28 mouse cellular contexts compared by ENCODE assay signal in the genomic region with DNA sequence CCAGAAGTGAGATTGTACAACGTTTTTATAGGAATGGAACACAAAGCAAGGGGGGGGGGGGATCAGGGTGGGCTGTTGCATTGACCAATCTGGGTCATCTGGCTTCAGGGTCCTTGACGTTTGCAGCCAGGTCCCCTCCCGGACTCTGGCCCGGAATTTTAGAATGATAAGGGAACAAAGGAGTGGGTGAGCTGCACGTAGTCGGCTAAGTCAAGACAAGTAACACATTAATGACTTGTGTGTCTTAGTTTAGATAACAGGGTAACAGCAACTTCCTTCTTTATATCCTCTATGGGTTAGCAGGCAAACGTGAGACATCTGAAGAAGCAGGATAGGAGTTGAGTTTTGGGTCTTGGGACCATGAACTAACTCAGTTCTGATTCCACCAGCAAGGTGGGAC. TPM values are rescaled to one million over a fixed set of nuclear protein-coding genes. Genes with fewer than 3 reads are reported as not detected.
DNase-seq lines count a peak whose midpoint lies in the region; ATAC-seq and TF ChIP-seq lines count a peak whose summit lies in the region.
"Had no signal": no experiment of that assay in that cellular context is flagged by ENCODE, and none has a peak within 500 bp of the region (broad histone marks: within the 10 kb centered on the region; RNA-seq: fewer than 3 reads in every experiment).

No protein-coding gene starts in this region.

- WGBS in stomach, embryonic 16.5 days: 46% methylated on average over 7 of the region's 7 CpGs
- 35% methylated on average over 7 of the region's 7 CpGs for WGBS in stomach, postnatal 0 days
- WGBS in intestine, embryonic 15.5 days: 48% methylated on average over 7 of the region's 7 CpGs
- WGBS in intestine, postnatal 0 days: 36% methylated on average over 7 of the region's 7 CpGs
- whole genome bisulfite sequencing in heart, embryonic 11.5 days (ENCODE audit: insufficient replicate concordance): 41% methylated on average over 7 of the region's 7 CpGs
- WGBS in hindbrain, embryonic 16.5 days: 77% methylated on average over 7 of the region's 7 CpGs

- no peak overlapping the region for H3K9ac ChIP-seq in stomach, embryonic 16.5 days (ENCODE audit: low read length)
- no peak overlapping the region for H3K9ac ChIP-seq in stomach, postnatal 0 days (ENCODE audit: low read length)
- H3K9ac ChIP-seq in intestine, embryonic 15.5 days: no peak overlapping the region
- H3K9ac ChIP-seq in intestine, postnatal 0 days (ENCODE audit: low read depth, low read length): no peak overlapping the region
- H3K9ac ChIP-seq in heart, embryonic 11.5 days (ENCODE audit: low read depth, low read length): no peak overlapping the region
- H3K9ac ChIP-seq in hindbrain, embryonic 16.5 days (ENCODE audit: low read depth, low read length): no peak overlapping the region
- H3K9ac ChIP-seq: embryonic facial prominence, embryonic 13.5 days; embryonic facial prominence, embryonic 15.5 days; forebrain, embryonic 12.5 days had no signal

- H3K27me3 ChIP-seq in stomach, embryonic 16.5 days (ENCODE audit: control insufficient read depth, insufficient read depth, low read length): no peaks in the 10 kb centered on the region
- no peaks in the 10 kb centered on the region for H3K27me3 ChIP-seq in stomach, postnatal 0 days (ENCODE audit: control insufficient read depth, insufficient read depth, low read length)
- H3K27me3 ChIP-seq in intestine, embryonic 15.5 days (replicated peaks): no peaks in the 10 kb centered on the region
- no peaks in the 10 kb centered on the region for H3K27me3 ChIP-seq in intestine, postnatal 0 days (replicated peaks; ENCODE audit: control insufficient read depth, insufficient read depth, low read length)
- H3K27me3 ChIP-seq in heart, embryonic 11.5 days (ENCODE audit: control insufficient read depth, insufficient read depth, low read length): 0 out of 2 replicates have a peak, but pooled peaks cover 5% of the 10 kb centered on the region
- H3K27me3 ChIP-seq in hindbrain, embryonic 16.5 days (replicated peaks; ENCODE audit: control insufficient read depth, insufficient read depth, low read length): no peaks in the 10 kb centered on the region
- H3K27me3 ChIP-seq: embryonic facial prominence, embryonic 13.5 days; embryonic facial prominence, embryonic 15.5 days; forebrain, embryonic 12.5 days had no signal

- H3K27ac ChIP-seq in stomach, embryonic 16.5 days (ENCODE audit: low read length): peak overlapping the region; percentile 26; the same call in 1 of the 2 replicates
- H3K27ac ChIP-seq in stomach, postnatal 0 days (replicated peaks): no peak overlapping the region
- H3K27ac ChIP-seq in intestine, embryonic 15.5 days: peak overlapping the region; percentile 59; the same call in 1 of the 2 replicates
- H3K27ac ChIP-seq in intestine, postnatal 0 days (ENCODE audit: low read depth, low read length): no peak overlapping the region
- H3K27ac ChIP-seq in heart, embryonic 11.5 days (ENCODE audit: low read depth, low read length): no peak overlapping the region
- no peak overlapping the region for H3K27ac ChIP-seq in hindbrain, embryonic 16.5 days (ENCODE audit: low read depth, low read length)
- H3K27ac ChIP-seq: embryonic facial prominence, embryonic 13.5 days; embryonic facial prominence, embryonic 15.5 days; forebrain, embryonic 10.5 days; forebrain, embryonic 12.5 days had no signal

- ATAC-seq in stomach, embryonic 16.5 days (ENCODE audit: insufficient read depth, low FRiP score): peak; percentile 26; the same call in 1 of the 2 replicates
- ATAC-seq in stomach, postnatal 0 days (ENCODE audit: low FRiP score, low TSS enrichment): no peak
- ATAC-seq in intestine, embryonic 15.5 days: peak; percentile 51; the same call in 1 of the 2 replicates
- peak; percentile 40; the same call in 1 of the 2 replicates for ATAC-seq in intestine, postnatal 0 days
- no peak for ATAC-seq in heart, embryonic 11.5 days (replicated peaks; ENCODE audit: insufficient number of reproducible peaks, low FRiP score, low TSS enrichment)
- ATAC-seq in hindbrain, embryonic 16.5 days: no peak
- ATAC-seq: activated CD4-positive, CD25-positive, alpha-beta regulatory T cell, adult 4 months; CD4-positive, CD25-positive, alpha-beta regulatory T cell, adult 4 months; forebrain, embryonic 14.5 days; forebrain, embryonic 16.5 days; Patski had no signal

- no peak overlapping the region for H3K4me3 ChIP-seq in stomach, embryonic 16.5 days (replicated peaks; ENCODE audit: low read length)
- no peak overlapping the region for H3K4me3 ChIP-seq in stomach, postnatal 0 days (ENCODE audit: low read depth, low read length)
- H3K4me3 ChIP-seq in intestine, embryonic 15.5 days (replicated peaks): no peak overlapping the region
- H3K4me3 ChIP-seq in intestine, postnatal 0 days (ENCODE audit: low read depth, low read length): no peak overlapping the region
- H3K4me3 ChIP-seq in heart, embryonic 11.5 days (ENCODE audit: low read depth, low read length): no peak overlapping the region
- no peak overlapping the region for H3K4me3 ChIP-seq in hindbrain, embryonic 16.5 days (ENCODE audit: low read length)
- H3K4me3 ChIP-seq: embryonic facial prominence, embryonic 13.5 days; embryonic facial prominence, embryonic 15.5 days; erythroblast, embryonic 14.5 days; forebrain, embryonic 10.5 days; forebrain, embryonic 12.5 days had no signal

- DNase-seq in stomach, postnatal 0 days (ENCODE audit: low spot score): no peak
- no peak for DNase-seq in kidney, postnatal 10 days
- DNase-seq: adrenal gland, postnatal 10 days; adrenal gland, postnatal 25 days; B cell, adult 2 months; cerebellum, adult 11 months; cerebellum, adult 18-20 months; cerebellum, adult 8-10 months; cerebellum, adult 9-11 months; cerebellum, postnatal 14 days; cerebellum, postnatal 36 days; embryo, embryonic 11 days had no signal

- no peak overlapping the region for H3K4me2 ChIP-seq in stomach, embryonic 16.5 days (ENCODE audit: low read depth, low read length)
- no peak overlapping the region for H3K4me2 ChIP-seq in stomach, postnatal 0 days (replicated peaks; ENCODE audit: low read depth)
- H3K4me2 ChIP-seq in intestine, embryonic 15.5 days (replicated peaks): no peak overlapping the region
- H3K4me2 ChIP-seq in intestine, postnatal 0 days (replicated peaks; ENCODE audit: low read depth): no peak overlapping the region
- no peak overlapping the region for H3K4me2 ChIP-seq in heart, embryonic 11.5 days
- H3K4me2 ChIP-seq in hindbrain, embryonic 16.5 days (ENCODE audit: low read length): no peak overlapping the region
- H3K4me2 ChIP-seq: embryonic facial prominence, embryonic 13.5 days; embryonic facial prominence, embryonic 15.5 days; forebrain, embryonic 12.5 days had no signal

- 0 out of 2 replicates have a peak, but pooled peaks cover 3% of the 10 kb centered on the region for H3K4me1 ChIP-seq in stomach, embryonic 16.5 days (ENCODE audit: control insufficient read depth, insufficient read depth, low read length)
- H3K4me1 ChIP-seq in stomach, postnatal 0 days (replicated peaks; ENCODE audit: control insufficient read depth, insufficient read depth): no peaks in the 10 kb centered on the region
- H3K4me1 ChIP-seq in intestine, embryonic 15.5 days (replicated peaks): peaks cover 18% of the 10 kb centered on the region; the same call in 1 of the 2 replicates
- no peaks in the 10 kb centered on the region; the same call in 1 of the 2 replicates for H3K4me1 ChIP-seq in intestine, postnatal 0 days (replicated peaks; ENCODE audit: control insufficient read depth, insufficient read depth, low read length)
- no peaks in the 10 kb centered on the region for H3K4me1 ChIP-seq in heart, embryonic 11.5 days (ENCODE audit: control insufficient read depth, insufficient read depth, low read length)
- no peaks in the 10 kb centered on the region for H3K4me1 ChIP-seq in hindbrain, embryonic 16.5 days (ENCODE audit: control insufficient read depth, insufficient read depth, low read depth, low read length)
- H3K4me1 ChIP-seq: forebrain, embryonic 10.5 days; forebrain, embryonic 12.5 days had no signal

- TF ChIP-seq CTCF in stomach, postnatal 0 days (IDR thresholded peaks at IDR 0.05; ENCODE audit: low read depth): no peak
- TF ChIP-seq CTCF in intestine, postnatal 0 days (IDR thresholded peaks at IDR 0.05; ENCODE audit: low read depth): no peak

- H3K36me3 ChIP-seq in stomach, embryonic 16.5 days (ENCODE audit: control insufficient read depth, insufficient read depth, low read length): no peaks in the 10 kb centered on the region
- H3K36me3 ChIP-seq in stomach, postnatal 0 days (ENCODE audit: control insufficient read depth, insufficient read depth, low read length): no peaks in the 10 kb centered on the region
- H3K36me3 ChIP-seq in intestine, embryonic 15.5 days: no peaks in the 10 kb centered on the region
- no peaks in the 10 kb centered on the region for H3K36me3 ChIP-seq in intestine, postnatal 0 days (ENCODE audit: control insufficient read depth, insufficient read depth)
- H3K36me3 ChIP-seq in heart, embryonic 11.5 days (ENCODE audit: control insufficient read depth, insufficient read depth, low read length): no peaks in the 10 kb centered on the region
- no peaks in the 10 kb centered on the region for H3K36me3 ChIP-seq in hindbrain, embryonic 16.5 days (ENCODE audit: control insufficient read depth, insufficient read depth, low read length)
- H3K36me3 ChIP-seq: embryonic facial prominence, embryonic 13.5 days; embryonic facial prominence, embryonic 15.5 days; forebrain, embryonic 10.5 days; forebrain, embryonic 12.5 days; G1E had no signal

- H3K9me3 ChIP-seq in stomach, embryonic 16.5 days (replicated peaks; ENCODE audit: control insufficient read depth, low read length): no peaks in the 10 kb centered on the region
- no peaks in the 10 kb centered on the region for H3K9me3 ChIP-seq in stomach, postnatal 0 days (ENCODE audit: control insufficient read depth, low read length)
- H3K9me3 ChIP-seq in intestine, embryonic 15.5 days: no peaks in the 10 kb centered on the region
- no peaks in the 10 kb centered on the region for H3K9me3 ChIP-seq in intestine, postnatal 0 days (ENCODE audit: control insufficient read depth)
- H3K9me3 ChIP-seq in heart, embryonic 11.5 days (replicated peaks; ENCODE audit: control insufficient read depth, low read length): no peaks in the 10 kb centered on the region
- H3K9me3 ChIP-seq in hindbrain, embryonic 16.5 days (ENCODE audit: control insufficient read depth, low read length): no peaks in the 10 kb centered on the region
- H3K9me3 ChIP-seq: embryonic facial prominence, embryonic 13.5 days; embryonic facial prominence, embryonic 15.5 days; forebrain, embryonic 10.5 days; forebrain, embryonic 12.5 days; G1E had no signal

- no peak for TF ChIP-seq EP300 in stomach, postnatal 0 days (optimal IDR thresholded peaks at IDR 0.05)

RNA-seq across cellular contexts. Expression of gene Wnk2, which starts 15.8 kb away (rescaled TPM):
- polyA plus RNA-seq in stomach, embryonic 16.5 days (2015; fragmentation: Nextera tagmentation; extraction: Ambion mirVana): 3.3 and 3.4 TPM in 2 replicates
- 1.6 and 1.7 TPM in 2 replicates for polyA plus RNA-seq in stomach, postnatal 0 days (2015; fragmentation: Nextera tagmentation; extraction: Ambion mirVana)
- 3.1 and 4.1 TPM in 2 replicates for polyA plus RNA-seq in intestine, embryonic 15.5 days (2015; fragmentation: Nextera tagmentation; extraction: Ambion mirVana)
- 1.7 and 2.3 TPM in 2 replicates for polyA plus RNA-seq in intestine, postnatal 0 days (2015; fragmentation: Nextera tagmentation; extraction: Ambion mirVana)
- polyA plus RNA-seq in heart, embryonic 11.5 days (2014; fragmentation: Nextera tagmentation; extraction: Ambion mirVana): 0.99 and 1.6 TPM in 2 replicates
- 15.6 and 17.9 TPM in 2 replicates for polyA plus RNA-seq in hindbrain, embryonic 16.5 days (2015; fragmentation: Nextera tagmentation; extraction: Ambion mirVana)
- polyA plus RNA-seq: activated CD4-positive, CD25-positive, alpha-beta regulatory T cell, adult 4 months; CD4-positive, CD25-positive, alpha-beta regulatory T cell, adult 4 months; erythroblast, embryonic 14.5 days; G1E had no signal

RNA-seq across cellular contexts. Expression of gene Ninj1, which starts 23.6 kb away (rescaled TPM):
- polyA plus RNA-seq in stomach, embryonic 16.5 days (2015; fragmentation: Nextera tagmentation; extraction: Ambion mirVana): 57.8 and 61.0 TPM in 2 replicates
- 76.3 and 83.1 TPM in 2 replicates for polyA plus RNA-seq in stomach, postnatal 0 days (2015; fragmentation: Nextera tagmentation; extraction: Ambion mirVana)
- polyA plus RNA-seq in intestine, embryonic 15.5 days (2015; fragmentation: Nextera tagmentation; extraction: Ambion mirVana): 54.8 and 62.1 TPM in 2 replicates
- polyA plus RNA-seq in intestine, postnatal 0 days (2015; fragmentation: Nextera tagmentation; extraction: Ambion mirVana): 108 and 111 TPM in 2 replicates
- 59.1 and 60.6 TPM in 2 replicates for polyA plus RNA-seq in heart, embryonic 11.5 days (2014; fragmentation: Nextera tagmentation; extraction: Ambion mirVana)
- 35.5 and 40.2 TPM in 2 replicates for polyA plus RNA-seq in hindbrain, embryonic 16.5 days (2015; fragmentation: Nextera tagmentation; extraction: Ambion mirVana)

RNA-seq across cellular contexts. Expression of gene Card19, which starts 52.2 kb away (rescaled TPM):
- 55.7 and 56.4 TPM in 2 replicates for polyA plus RNA-seq in stomach, embryonic 16.5 days (2015; fragmentation: Nextera tagmentation; extraction: Ambion mirVana)
- polyA plus RNA-seq in stomach, postnatal 0 days (2015; fragmentation: Nextera tagmentation; extraction: Ambion mirVana): 83.5 and 86.2 TPM in 2 replicates
- 52.6 and 54.8 TPM in 2 replicates for polyA plus RNA-seq in intestine, embryonic 15.5 days (2015; fragmentation: Nextera tagmentation; extraction: Ambion mirVana)
- 105 and 117 TPM in 2 replicates for polyA plus RNA-seq in intestine, postnatal 0 days (2015; fragmentation: Nextera tagmentation; extraction: Ambion mirVana)
- 71.9 and 73.7 TPM in 2 replicates for polyA plus RNA-seq in heart, embryonic 11.5 days (2014; fragmentation: Nextera tagmentation; extraction: Ambion mirVana)
- polyA plus RNA-seq in hindbrain, embryonic 16.5 days (2015; fragmentation: Nextera tagmentation; extraction: Ambion mirVana): 37.7 and 38.8 TPM in 2 replicates

Comparison
In these comparisons a context has a peak if more than half of its experiments do, and no peak if none do; other contexts are left out.
1. ATAC-seq: peak in stomach, embryonic 16.5 days (single experiment), intestine, embryonic 15.5 days (single experiment) and intestine, postnatal 0 days (single experiment); none in stomach, postnatal 0 days (single experiment), heart, embryonic 11.5 days (single experiment) and hindbrain, embryonic 16.5 days (single experiment).
2. H3K27ac ChIP-seq: peak in stomach, embryonic 16.5 days (single experiment) and intestine, embryonic 15.5 days (single experiment); none in stomach, postnatal 0 days (single experiment), intestine, postnatal 0 days (single experiment), heart, embryonic 11.5 days (single experiment) and hindbrain, embryonic 16.5 days (single experiment).